Mouse (Mus musculus) forebrain, embryonic 13.5 days (tissue): ENCODE data around the gene Ranbp17. TPM values are rescaled to one million over a fixed set of nuclear protein-coding genes. Genes with fewer than 3 reads are reported as not detected.

ENCODE experiments used
- ATAC-seq: fragments of 200-750 bp; cut with Nextera tagmentation; 2 replicates; pipeline ENCODE4 v1.8.0; 2017
- H3K27ac ChIP-seq: fragments of 300-500 bp; sonication (generic); 2 replicates; pipeline ENCODE4 v1.5.1; 2015; ENCODE audit warnings: inconsistent platforms, mild to moderate bottlenecking, moderate library complexity
- H3K27me3 ChIP-seq: fragments of 300-500 bp; sonication (generic); 2 replicates; pipeline ENCODE4 v1.6.1; 2015; ENCODE audit warnings: mild to moderate bottlenecking, inconsistent platforms
- H3K36me3 ChIP-seq: fragments of 300-500 bp; sonication (generic); 2 replicates; pipeline ENCODE4 v1.6.1; 2015; ENCODE audit warnings: mild to moderate bottlenecking, inconsistent platforms; ENCODE audit not compliant: poor library complexity, severe bottlenecking
- H3K4me1 ChIP-seq: fragments of 300-500 bp; sonication (generic); 2 replicates; pipeline ENCODE4 v1.6.1; 2015; ENCODE audit warnings: inconsistent platforms
- H3K4me2 ChIP-seq: fragments of 300-500 bp; sonication (generic); 2 replicates; pipeline ENCODE4 v1.6.1; 2015; ENCODE audit warnings: inconsistent platforms, mild to moderate bottlenecking, moderate library complexity
- H3K4me3 ChIP-seq: fragments of 300-500 bp; sonication (generic); 2 replicates; pipeline ENCODE4 v1.5.1; 2015; ENCODE audit warnings: mild to moderate bottlenecking, inconsistent platforms
- H3K9ac ChIP-seq: fragments of 300-500 bp; sonication (generic); 2 replicates; pipeline ENCODE4 v1.6.1; 2015; ENCODE audit warnings: mild to moderate bottlenecking, inconsistent platforms
- H3K9me3 ChIP-seq: fragments of 300-500 bp; sonication (generic); replicated peaks from 2 replicates; pipeline ENCODE4 v1.6.1; 2016; ENCODE audit warnings: inconsistent platforms
- WGBS: fragments of 180-500 bp; shearing (Covaris S2); methylation state at CpG from one replicate; pipeline ENCODE4 v1.1.7; 2015; 5-methylcytosine and 5-hydroxymethylcytosine counted together
- polyA plus RNA-seq: library from polyadenylated mRNA; unstranded; fragments of >200 nt; fragmentation: Nextera tagmentation; extraction: Ambion mirVana; gene quantifications from 2 replicates; pipeline ENCODE4 v1.2.1, GENCODE M21; 2015

The Ranbp17 gene
- polyA plus RNA-seq, 1 experiment from 2014 or later: 8.5 TPM

- Histone ChIP-seq H3K9ac (no peak overlapping the region), H3K27me3 (no peaks in the 10 kb centered on the region), H3K9me3 (no peaks in the 10 kb centered on the region), H3K4me1 (no peaks in the 10 kb centered on the region), H3K4me3 (no peak overlapping the region), H3K36me3 (no peaks in the 10 kb centered on the region), H3K27ac (no peak overlapping the region), H3K4me2 (no peak overlapping the region)
- no peak for ATAC-seq
- 74% methylated on average over 8 of the region's 8 CpGs for WGBS
Observed at GRCm38 (mm10) chr11:33226516-33226915, 287.0 kb downstream of the Ranbp17 start.

GRCm38 (mm10) chr11:33221566-33222365 is 291.8 kb downstream of the Ranbp17 start:
- Histone ChIP-seq H3K4me1 (peaks cover 6% of the 10 kb centered on the region; the same call in 1 of the 2 replicates), H3K4me3 (no peak overlapping the region), H3K27ac (no peak overlapping the region), H3K4me2 (no peak overlapping the region), H3K36me3 (no peaks in the 10 kb centered on the region), H3K9me3 (no peaks in the 10 kb centered on the region), H3K27me3 (no peaks in the 10 kb centered on the region), H3K9ac (no peak overlapping the region)
- no peak; the same call in 1 of the 2 replicates for ATAC-seq
- 80% methylated on average over 10 of the region's 11 CpGs for WGBS

GRCm38 (mm10) chr11:33220763-33221162 is 292.8 kb downstream of the Ranbp17 start:
- ATAC-seq: no peak
- H3K27ac ChIP-seq: no peak overlapping the region
- no peaks in the 10 kb centered on the region for H3K9me3 ChIP-seq
- no peaks in the 10 kb centered on the region for H3K36me3 ChIP-seq
- H3K4me3 ChIP-seq: no peak overlapping the region
- 74% methylated on average over 7 of the region's 7 CpGs for WGBS
- H3K4me1 ChIP-seq: peaks cover 6% of the 10 kb centered on the region; the same call in 1 of the 2 replicates
- H3K27me3 ChIP-seq: no peaks in the 10 kb centered on the region
- H3K4me2 ChIP-seq: no peak overlapping the region
- H3K9ac ChIP-seq: no peak overlapping the region

GRCm38 (mm10) chr11:33217384-33218079 is 296.0 kb downstream of the Ranbp17 start:
- no peak overlapping the region for H3K4me3 ChIP-seq

GRCm38 (mm10) chr11:33207411-33207810 is 306.1 kb downstream of the Ranbp17 start:
- no peaks in the 10 kb centered on the region for H3K9me3 ChIP-seq
- no peak overlapping the region for H3K27ac ChIP-seq
- no peak for ATAC-seq
- H3K9ac ChIP-seq: no peak overlapping the region
- H3K36me3 ChIP-seq: no peaks in the 10 kb centered on the region
- H3K27me3 ChIP-seq: peaks cover 63% of the 10 kb centered on the region
- 81% methylated on average over 2 of the region's 2 CpGs for WGBS
- H3K4me3 ChIP-seq: no peak overlapping the region
- no peak overlapping the region for H3K4me2 ChIP-seq
- H3K4me1 ChIP-seq: peaks cover 17% of the 10 kb centered on the region

More at GRCm38 (mm10) chr11:33217384-33218079, 296.0 kb downstream of the Ranbp17 start:
- Histone ChIP-seq H3K9me3 (no peaks in the 10 kb centered on the region), H3K27ac (no peak overlapping the region), H3K27me3 (no peaks in the 10 kb centered on the region), H3K4me1 (peaks cover 6% of the 10 kb centered on the region; the same call in 1 of the 2 replicates), H3K4me2 (no peak overlapping the region), H3K9ac (0 out of 2 replicates have a peak overlapping the region, but pooled peaks have one; percentile 12), H3K36me3 (no peaks in the 10 kb centered on the region)
- 67% methylated on average over 8 of the region's 8 CpGs for WGBS
- ATAC-seq: no peak

- peaks cover 87% of the 10 kb centered on the region for H3K27me3 ChIP-seq
- no peaks in the 10 kb centered on the region for H3K9me3 ChIP-seq
- no peak for ATAC-seq
- H3K36me3 ChIP-seq: no peaks in the 10 kb centered on the region
- H3K4me3 ChIP-seq: no peak overlapping the region
- WGBS: 20% methylated on average over 3 of the region's 3 CpGs
- no peak overlapping the region for H3K4me2 ChIP-seq
- H3K27ac ChIP-seq: no peak overlapping the region
- no peak overlapping the region for H3K9ac ChIP-seq
- peaks cover 36% of the 10 kb centered on the region for H3K4me1 ChIP-seq
Observed at GRCm38 (mm10) chr11:33204966-33205365, 308.6 kb downstream of the Ranbp17 start.

- Histone ChIP-seq H3K27ac (no peak overlapping the region), H3K4me2 (peak overlapping the region; percentile 63), H3K4me3 (peak overlapping the region; percentile 35), H3K9ac (no peak overlapping the region), H3K36me3 (no peaks in the 10 kb centered on the region), H3K9me3 (no peaks in the 10 kb centered on the region), H3K27me3 (peaks cover 92% of the 10 kb centered on the region), H3K4me1 (peaks cover 37% of the 10 kb centered on the region)
- no peak for ATAC-seq
- under 1% methylated on average over 18 of the region's 18 CpGs for WGBS
Observed at GRCm38 (mm10) chr11:33204329-33204705, 309.2 kb downstream of the Ranbp17 start.

- WGBS: under 1% methylated on average over 78 of the region's 81 CpGs
- Histone ChIP-seq H3K4me2 (peak within 1 kb of the TSS; percentile 63), H3K9ac (peak within 1 kb of the TSS; percentile 37), H3K36me3 (no peaks in the 10 kb centered on the region), H3K4me3 (peak within 1 kb of the TSS; percentile 35), H3K4me1 (peaks cover 37% of the 10 kb centered on the region), H3K27me3 (peaks cover 98% of the 10 kb centered on the region), H3K27ac (no peak within 1 kb of the TSS), H3K9me3 (no peaks in the 10 kb centered on the region)
- peak; percentile 70 for ATAC-seq
Observed at GRCm38 (mm10) chr11:33203383-33204328, 309.9 kb downstream of the Ranbp17 start, which contains the start of gene Tlx3. Gene Tlx3 (minus strand): TSS chr11:33203589.

- H3K36me3 ChIP-seq: no peaks in the 10 kb centered on the region
- H3K4me2 ChIP-seq: peak overlapping the region; percentile 63
- peak overlapping the region; percentile 35 for H3K4me3 ChIP-seq
- under 1% methylated on average over 47 of the region's 47 CpGs for WGBS
- H3K9me3 ChIP-seq: no peaks in the 10 kb centered on the region
- peaks cover 37% of the 10 kb centered on the region for H3K4me1 ChIP-seq
- H3K9ac ChIP-seq: no peak overlapping the region
- peak; percentile 19; the same call in 1 of the 2 replicates for ATAC-seq
- peaks cover 98% of the 10 kb centered on the region for H3K27me3 ChIP-seq
- no peak overlapping the region for H3K27ac ChIP-seq
Observed at GRCm38 (mm10) chr11:33202972-33203371, 310.6 kb downstream of the Ranbp17 start.

- Histone ChIP-seq H3K27me3 (peaks cover 98% of the 10 kb centered on the region), H3K4me2 (peak overlapping the region; percentile 63), H3K36me3 (no peaks in the 10 kb centered on the region), H3K4me3 (peak overlapping the region; percentile 35; the same call in 1 of the 2 replicates), H3K27ac (no peak overlapping the region), H3K4me1 (peaks cover 37% of the 10 kb centered on the region), H3K9me3 (no peaks in the 10 kb centered on the region), H3K9ac (no peak overlapping the region)
- 1% methylated on average over 37 of the region's 37 CpGs for WGBS
- no peak for ATAC-seq
Observed at GRCm38 (mm10) chr11:33202296-33202695, 311.2 kb downstream of the Ranbp17 start.

GRCm38 (mm10) chr11:33201626-33202010 is 311.9 kb downstream of the Ranbp17 start:
- no peak for ATAC-seq
- H3K4me3 ChIP-seq: peak overlapping the region; percentile 34
- peaks cover 98% of the 10 kb centered on the region for H3K27me3 ChIP-seq
- WGBS: 2% methylated on average over 19 of the region's 19 CpGs
- H3K27ac ChIP-seq: no peak overlapping the region
- peaks cover 37% of the 10 kb centered on the region for H3K4me1 ChIP-seq
- peak overlapping the region; percentile 45; the same call in 1 of the 2 replicates for H3K9ac ChIP-seq
- no peaks in the 10 kb centered on the region for H3K9me3 ChIP-seq
- H3K4me2 ChIP-seq: peak overlapping the region; percentile 59
- no peaks in the 10 kb centered on the region for H3K36me3 ChIP-seq
